Mouse (Mus musculus) lung, postnatal 0 days (tissue): ENCODE results near the gene Gm42715.

ENCODE experiments used
- CTCF ChIP-seq: IDR thresholded peaks from 2 replicates; pipeline ENCODE4 v1.5.1; 2016; ENCODE audit warnings: antibody characterized with exemption, mild to moderate bottlenecking
- EP300 ChIP-seq: IDR thresholded peaks from 2 replicates; pipeline ENCODE4 v1.6.1; 2016; ENCODE audit warnings: antibody characterized with exemption, mild to moderate bottlenecking, control low read depth

GRCm38 (mm10) chr7:127611561-127611960 is 92.2 kb downstream of the Gm42715 start:
- no peak for TF ChIP-seq CTCF
- TF ChIP-seq EP300, result no peak
